Mouse (Mus musculus) embryonic facial prominence, embryonic 15.5 days (tissue): ENCODE measurements around the gene Bcap31. TPM values are rescaled to one million over a fixed set of nuclear protein-coding genes. Genes with fewer than 3 reads are reported as not detected.
A peak's percentile ranks its signal among the peaks of the same experiment; 100 is the strongest.
"Not testable (repeated sequence)": the region's sequence is repeated elsewhere in the genome, so short reads cannot be mapped to it uniquely, and the experiment has no call there.

ENCODE experiments used
- ATAC-seq: fragments of 200-750 bp; cut with Nextera tagmentation; 2 replicates; pipeline ENCODE4 v1.8.0; 2017; ENCODE audit warnings: low read depth, moderate TSS enrichment; ENCODE audit not compliant: insufficient number of reproducible peaks, low FRiP score, low TSS enrichment
- H3K27ac ChIP-seq: fragments of 300-500 bp; sonication (generic); replicated peaks from 2 replicates; pipeline ENCODE4 v1.5.1; 2015; ENCODE audit warnings: mild to moderate bottlenecking, inconsistent platforms
- H3K27me3 ChIP-seq: fragments of 300-500 bp; sonication (generic); 2 replicates; pipeline ENCODE4 v1.6.1; 2015; ENCODE audit warnings: inconsistent platforms
- H3K36me3 ChIP-seq: fragments of 300-500 bp; sonication (generic); 2 replicates; pipeline ENCODE4 v1.6.1; 2015; ENCODE audit warnings: mild to moderate bottlenecking, inconsistent platforms
- H3K4me1 ChIP-seq: fragments of 300-500 bp; sonication (generic); 2 replicates; pipeline ENCODE4 v1.6.1; 2015; ENCODE audit warnings: inconsistent platforms
- H3K4me2 ChIP-seq: fragments of 300-500 bp; sonication (generic); replicated peaks from 2 replicates; pipeline ENCODE4 v1.6.1; 2015; ENCODE audit warnings: mild to moderate bottlenecking, inconsistent platforms
- H3K4me3 ChIP-seq: fragments of 300-500 bp; sonication (generic); replicated peaks from 2 replicates; pipeline ENCODE4 v1.5.1; 2015; ENCODE audit warnings: mild to moderate bottlenecking, inconsistent platforms
- H3K9ac ChIP-seq: fragments of 300-500 bp; sonication (generic); 2 replicates; pipeline ENCODE4 v1.6.1; 2015; ENCODE audit warnings: inconsistent platforms
- H3K9me3 ChIP-seq: fragments of 300-500 bp; sonication (generic); replicated peaks from 2 replicates; pipeline ENCODE4 v1.6.1; 2016; ENCODE audit warnings: inconsistent platforms
- WGBS: fragments of 180-500 bp; shearing (Covaris S2); methylation state at CpG from one replicate; pipeline ENCODE4 v1.1.7; 2015; 5-methylcytosine and 5-hydroxymethylcytosine counted together
- polyA plus RNA-seq: library from polyadenylated mRNA; unstranded; fragments of >200 nt; fragmentation: Nextera tagmentation; extraction: Ambion mirVana; gene quantifications from 2 replicates; pipeline ENCODE4 v1.2.1, GENCODE M21; 2015

Bcap31 gene
- 254 and 265 TPM in 2 replicates for polyA plus RNA-seq

- Histone ChIP-seq H3K36me3 (0 out of 2 replicates have a peak, but pooled peaks cover 9% of the 10 kb centered on the region), H3K9ac (peak within 1 kb of the TSS; percentile 42), H3K27ac (peak within 1 kb of the TSS; percentile 89), H3K9me3 (no peaks in the 10 kb centered on the region), H3K27me3 (0 out of 2 replicates have a peak, but pooled peaks cover 3% of the 10 kb centered on the region), H3K4me3 (peak within 1 kb of the TSS; percentile 56), H3K4me2 (peak within 1 kb of the TSS; percentile 58), H3K4me1 (peaks cover 32% of the 10 kb centered on the region)
- 30% methylated on average over 36 of the region's 45 CpGs for WGBS
- peak; percentile 93 for ATAC-seq
Measured at GRCm38 (mm10) chrX:73716109-73716661, at the start of gene Bcap31, which contains the start of gene Abcd1. Gene Bcap31 (minus strand): TSS chrX:73716175. Gene Abcd1 (plus strand): TSS chrX:73716597.

DNA sequence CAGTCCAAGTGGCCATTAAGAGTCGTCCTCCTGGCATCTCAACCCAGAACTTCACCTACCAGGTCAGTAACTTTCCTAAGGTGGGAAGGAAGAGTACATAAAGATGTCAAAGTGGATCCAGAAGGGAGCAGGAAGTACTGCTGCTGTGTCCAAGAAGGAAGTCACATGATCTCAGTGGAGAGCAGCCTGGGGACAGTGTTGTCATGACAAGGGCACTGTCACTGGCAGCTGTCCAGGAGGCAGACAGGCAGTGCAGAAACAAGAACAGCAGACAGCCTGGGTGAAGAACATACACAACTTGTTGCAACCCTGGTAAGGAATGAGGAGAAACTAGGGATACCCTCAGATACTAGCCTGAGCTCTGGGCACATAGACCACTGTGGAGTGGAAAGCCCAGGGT, 49.3 kb upstream of the Bcap31 start:
- Histone ChIP-seq H3K27ac (no peak overlapping the region), H3K27me3 (no peaks in the 10 kb centered on the region), H3K36me3 (no peaks in the 10 kb centered on the region), H3K4me1 (no peaks in the 10 kb centered on the region), H3K9me3 (no peaks in the 10 kb centered on the region), H3K4me2 (no peak overlapping the region), H3K9ac (no peak overlapping the region), H3K4me3 (no peak overlapping the region)
- no peak for ATAC-seq
- WGBS: 45% methylated on average over 1 of the region's 1 CpGs

GRCm38 (mm10) chrX:73758611-73759290, 42.8 kb upstream of the Bcap31 start:
- Histone ChIP-seq H3K4me2 (no peak overlapping the region), H3K9me3 (no peaks in the 10 kb centered on the region), H3K4me1 (no peaks in the 10 kb centered on the region), H3K27ac (no peak overlapping the region), H3K9ac (no peak overlapping the region), H3K36me3 (no peaks in the 10 kb centered on the region), H3K27me3 (no peaks in the 10 kb centered on the region), H3K4me3 (no peak overlapping the region)
- no peak for ATAC-seq
- WGBS: 84% methylated on average over 13 of the region's 13 CpGs

GRCm38 (mm10) chrX:73756334-73757140, 40.6 kb upstream of the Bcap31 start, which contains the start of gene Plxnb3:
Gene Plxnb3 (plus strand): TSS chrX:73757090.
- Histone ChIP-seq H3K4me1 (no peaks in the 10 kb centered on the region), H3K27ac (no peak within 1 kb of the TSS), H3K9ac (no peak within 1 kb of the TSS), H3K36me3 (no peaks in the 10 kb centered on the region), H3K4me2 (no peak within 1 kb of the TSS), H3K4me3 (no peak within 1 kb of the TSS), H3K9me3 (no peaks in the 10 kb centered on the region), H3K27me3 (no peaks in the 10 kb centered on the region)
- ATAC-seq: no peak
- 69% methylated on average over 5 of the region's 5 CpGs for WGBS

DNA sequence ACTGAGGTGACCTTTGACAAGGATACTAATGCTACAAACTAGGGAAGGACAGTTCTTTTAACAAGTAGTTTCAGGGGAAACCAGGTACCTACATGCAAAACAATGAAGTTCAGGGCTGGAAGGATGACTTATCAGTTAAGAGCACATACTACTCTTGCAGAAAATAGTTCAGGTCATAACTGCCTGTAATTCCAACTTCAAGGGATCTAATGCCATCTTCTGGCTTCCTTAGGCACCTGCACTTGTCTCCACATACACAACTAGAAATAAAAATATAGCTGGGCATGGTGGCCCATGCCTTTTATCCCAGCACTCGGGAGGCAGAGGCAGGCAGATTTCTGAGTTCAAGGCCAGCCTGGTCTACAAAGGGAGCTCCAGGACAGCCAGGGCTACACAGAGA, 33.0 kb upstream of the Bcap31 start:
- 69% methylated on average over 1 of the region's 1 CpGs for WGBS
- Histone ChIP-seq H3K9me3 (no peaks in the 10 kb centered on the region), H3K9ac (no peak overlapping the region), H3K4me2 (no peak overlapping the region), H3K4me1 (no peaks in the 10 kb centered on the region), H3K27me3 (no peaks in the 10 kb centered on the region), H3K4me3 (no peak overlapping the region), H3K27ac (no peak overlapping the region), H3K36me3 (no peaks in the 10 kb centered on the region)
- ATAC-seq: no peak

- no peak for ATAC-seq
- Histone ChIP-seq H3K36me3 (no peaks in the 10 kb centered on the region), H3K4me3 (no peak overlapping the region), H3K9ac (no peak overlapping the region), H3K4me2 (no peak overlapping the region), H3K27ac (no peak overlapping the region), H3K9me3 (no peaks in the 10 kb centered on the region), H3K27me3 (no peaks in the 10 kb centered on the region), H3K4me1 (no peaks in the 10 kb centered on the region)
- 83% methylated on average over 1 of the region's 1 CpGs for WGBS
Measured at GRCm38 (mm10) chrX:73744774-73745481, 29.0 kb upstream of the Bcap31 start.

- H3K27ac ChIP-seq, H3K36me3 ChIP-seq, ATAC-seq, H3K9me3 ChIP-seq, H3K4me2 ChIP-seq, H3K27me3 ChIP-seq, H3K4me3 ChIP-seq, H3K9ac ChIP-seq, H3K4me1 ChIP-seq: not testable (repeated sequence)
- WGBS: 96% methylated on average over 7 of the region's 7 CpGs
Measured at GRCm38 (mm10) chrX:73739841-73740240, 23.9 kb upstream of the Bcap31 start.

GRCm38 (mm10) chrX:73739151-73739550, 23.2 kb upstream of the Bcap31 start:
- ATAC-seq: no peak
- Histone ChIP-seq H3K27me3 (no peaks in the 10 kb centered on the region), H3K4me1 (no peaks in the 10 kb centered on the region), H3K4me2 (no peak overlapping the region), H3K36me3 (no peaks in the 10 kb centered on the region), H3K9ac (no peak overlapping the region), H3K9me3 (no peaks in the 10 kb centered on the region), H3K27ac (no peak overlapping the region), H3K4me3 (no peak overlapping the region)
- 51% methylated on average over 5 of the region's 5 CpGs for WGBS

DNA sequence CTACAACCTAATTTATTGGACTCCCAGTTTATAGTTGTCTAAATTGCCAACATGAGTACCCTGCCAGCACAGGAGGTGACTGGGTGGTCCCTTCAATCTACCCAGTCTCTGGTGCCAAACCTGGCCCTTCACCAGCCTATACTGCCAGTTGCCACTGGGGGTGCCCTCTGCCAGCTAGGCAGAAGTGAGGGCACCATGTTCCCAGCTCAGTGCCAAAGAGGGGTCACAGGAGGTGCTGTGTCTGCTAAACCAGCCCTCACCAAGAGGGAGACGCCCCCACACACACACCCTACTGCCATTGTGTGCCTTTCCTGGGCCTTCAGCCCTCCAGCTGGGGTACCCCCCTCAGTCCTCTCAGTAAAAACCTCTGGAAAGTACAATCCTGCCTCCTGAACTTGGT, 22.2 kb upstream of the Bcap31 start:
- no peaks in the 10 kb centered on the region for H3K4me1 ChIP-seq
- H3K27me3 ChIP-seq: no peaks in the 10 kb centered on the region
- no peak for ATAC-seq
- no peak overlapping the region for H3K4me2 ChIP-seq
- H3K9me3 ChIP-seq: no peaks in the 10 kb centered on the region
- no peaks in the 10 kb centered on the region for H3K36me3 ChIP-seq
- no peak overlapping the region for H3K27ac ChIP-seq
- H3K9ac ChIP-seq: no peak overlapping the region
- no peak overlapping the region for H3K4me3 ChIP-seq
- 64% methylated on average over 1 of the region's 1 CpGs for WGBS

GRCm38 (mm10) chrX:73730908-73731307, 14.9 kb upstream of the Bcap31 start:
- no peaks in the 10 kb centered on the region for H3K9me3 ChIP-seq
- ATAC-seq: no peak
- H3K27me3 ChIP-seq: no peaks in the 10 kb centered on the region
- no peak overlapping the region for H3K9ac ChIP-seq
- no peaks in the 10 kb centered on the region for H3K36me3 ChIP-seq
- WGBS: 38% methylated on average over 1 of the region's 1 CpGs
- H3K4me1 ChIP-seq: no peaks in the 10 kb centered on the region
- H3K27ac ChIP-seq: no peak overlapping the region
- H3K4me3 ChIP-seq: no peak overlapping the region
- no peak overlapping the region for H3K4me2 ChIP-seq
